Mouse (Mus musculus) spleen, adult 2 months (tissue): Measurements from ENCODE around the gene Rfx4. TPM values are rescaled to one million over a fixed set of nuclear protein-coding genes. Genes with fewer than 3 reads are reported as not detected.

Source experiments
- DNase-seq, 2 experiments: peaks; one replicate each; pipeline versions ENCODE4 v3.0.0 to v3.0.0-alpha.2; 2012 to 2021; ENCODE audit warnings: low spot score in 2 of 2, low read depth in 1 of 2
- H3K27ac ChIP-seq: fragments of 200-500 bp; 2 replicates; pipeline ENCODE4 v1.5.1; 2012; ENCODE audit warnings: low read length, inconsistent platforms; ENCODE audit not compliant: insufficient read depth
- H3K27me3 ChIP-seq: fragments of 200-500 bp; 2 replicates; pipeline ENCODE4 v1.6.1; 2012; ENCODE audit warnings: mild to moderate bottlenecking, moderate library complexity, low read length, inconsistent platforms; ENCODE audit not compliant: control insufficient read depth, insufficient read depth
- H3K36me3 ChIP-seq: fragments of 200-500 bp; 2 replicates; pipeline ENCODE4 v1.6.1; 2012; ENCODE audit warnings: mild to moderate bottlenecking, low read length, inconsistent platforms; ENCODE audit not compliant: control insufficient read depth, insufficient read depth
- H3K4me1 ChIP-seq: fragments of 200-500 bp; 2 replicates; pipeline ENCODE4 v1.6.1; 2011; ENCODE audit warnings: inconsistent platforms; ENCODE audit not compliant: control insufficient read depth, insufficient read depth, insufficient read length
- H3K4me3 ChIP-seq: fragments of 200-500 bp; 2 replicates; pipeline ENCODE4 v1.5.1; 2011; ENCODE audit warnings: mild to moderate bottlenecking, inconsistent platforms; ENCODE audit not compliant: insufficient read depth, insufficient read length; ENCODE audit errors: extremely low read depth
- CTCF ChIP-seq: fragments of 200-500 bp; IDR thresholded peaks from 2 replicates; pipeline ENCODE4 v1.5.1; 2011; ENCODE audit warnings: mild to moderate bottlenecking, inconsistent platforms; ENCODE audit not compliant: insufficient read depth, insufficient read length, insufficient replicate concordance; ENCODE audit errors: extremely low read depth
- POLR2A ChIP-seq: fragments of 200-500 bp; IDR thresholded peaks from 2 replicates; pipeline ENCODE4 v1.6.1; 2011; ENCODE audit warnings: low read depth, low read length, inconsistent platforms
- whole genome bisulfite sequencing: fragments of 180-500 bp; shearing (Covaris S2); methylation state at CpG from one replicate; pipeline ENCODE4 v1.1.7; 2018; 5-methylcytosine and 5-hydroxymethylcytosine counted together
- polyA plus RNA-seq: library from polyadenylated mRNA; depleted of rRNA; stranded (reverse); fragments of >200 nt; gene quantifications from 2 replicates; pipeline ENCODE4 v1.2.3, GENCODE M21; 2012

The Rfx4 gene
- polyA plus RNA-seq, 1 experiment: not detected

- Histone ChIP-seq H3K27me3 (0 out of 2 replicates have a peak, but pooled peaks cover 1% of the 10 kb centered on the region), H3K4me1 (peaks cover 15% of the 10 kb centered on the region; the same call in 1 of the 2 replicates), H3K27ac (no peak overlapping the region), H3K36me3 (no peaks in the 10 kb centered on the region), H3K4me3 (no peak overlapping the region)
- WGBS: 28% methylated on average over 3 of the region's 3 CpGs
- TF ChIP-seq CTCF: no peak
- no peak for TF ChIP-seq POLR2A
- no peak for DNase-seq
These were observed 64.4 kb downstream of the Rfx4 start for GRCm38 (mm10) chr10:84820230-84820629.

DNA sequence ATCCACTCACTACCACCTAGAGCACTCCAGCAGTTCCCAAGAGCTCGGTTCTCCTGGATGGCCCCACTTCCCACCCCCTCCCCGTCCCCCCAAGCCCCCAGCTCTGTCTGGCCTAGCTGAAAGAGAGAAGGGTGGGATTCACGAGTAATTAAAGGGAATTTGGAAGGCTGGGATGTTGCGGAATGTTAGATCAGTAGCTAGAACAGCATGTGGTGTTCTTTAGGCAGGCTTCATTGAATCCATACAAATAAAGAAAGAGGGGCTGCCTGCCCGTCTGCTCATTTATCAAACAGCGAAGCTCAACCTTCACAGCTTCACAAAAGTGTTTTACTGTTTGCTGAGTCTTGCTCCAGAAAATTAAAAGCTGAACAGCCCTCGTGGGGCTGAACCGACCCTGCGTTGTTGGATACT, 66.9 kb downstream of the Rfx4 start:
- Histone ChIP-seq H3K27me3 (0 out of 2 replicates have a peak, but pooled peaks cover 1% of the 10 kb centered on the region), H3K4me1 (peaks cover 2% of the 10 kb centered on the region; the same call in 1 of the 2 replicates), H3K36me3 (no peaks in the 10 kb centered on the region), H3K27ac (no peak overlapping the region), H3K4me3 (no peak overlapping the region)
- TF ChIP-seq CTCF: no peak
- TF ChIP-seq POLR2A: no peak
- DNase-seq: no peak
- 88% methylated on average over 9 of the region's 9 CpGs for WGBS

GRCm38 (mm10) chr10:84823621-84824020, 67.8 kb downstream of the Rfx4 start:
- Histone ChIP-seq H3K27me3 (0 out of 2 replicates have a peak, but pooled peaks cover 1% of the 10 kb centered on the region), H3K36me3 (no peaks in the 10 kb centered on the region), H3K4me1 (peaks cover 2% of the 10 kb centered on the region; the same call in 1 of the 2 replicates), H3K4me3 (no peak overlapping the region), H3K27ac (no peak overlapping the region)
- TF ChIP-seq POLR2A (no peak), CTCF (no peak)
- WGBS: 20% methylated on average over 4 of the region's 4 CpGs
- no peak for DNase-seq

DNA sequence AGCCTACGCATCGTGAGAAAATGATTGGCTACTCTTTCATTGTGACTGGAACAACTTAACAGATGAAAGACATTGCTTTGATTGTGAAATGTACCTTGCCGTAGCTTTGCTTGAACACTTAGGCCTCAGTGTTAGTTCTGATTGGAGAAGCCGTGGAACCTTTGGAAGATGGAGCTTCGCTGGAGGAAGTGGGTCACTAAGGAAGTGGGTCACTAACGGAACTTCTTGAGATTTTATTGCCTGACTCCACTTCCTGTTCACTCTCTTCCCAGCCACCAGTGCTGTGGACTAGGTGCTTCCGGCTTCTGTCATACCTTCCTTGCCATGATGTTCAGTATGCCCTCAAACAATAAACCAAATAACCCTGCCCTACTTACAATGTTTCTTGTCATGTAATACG, 73.1 kb downstream of the Rfx4 start:
- TF ChIP-seq POLR2A: no peak
- no peak for TF ChIP-seq CTCF

GRCm38 (mm10) chr10:84835596-84835995, 79.7 kb downstream of the Rfx4 start:
- DNase-seq: no peak
- no peak overlapping the region for H3K4me3 ChIP-seq
- no peaks in the 10 kb centered on the region for H3K27me3 ChIP-seq
- WGBS: 57% methylated on average over 6 of the region's 6 CpGs
- no peaks in the 10 kb centered on the region for H3K36me3 ChIP-seq
- H3K27ac ChIP-seq: no peak overlapping the region
- no peak for TF ChIP-seq CTCF
- TF ChIP-seq POLR2A: no peak
- H3K4me1 ChIP-seq: no peaks in the 10 kb centered on the region

More for the DNA sequence above, 73.1 kb downstream of the Rfx4 start:
- H3K36me3 ChIP-seq: no peaks in the 10 kb centered on the region
- H3K27ac ChIP-seq: no peak overlapping the region
- no peak for DNase-seq
- peaks cover 3% of the 10 kb centered on the region; the same call in 1 of the 2 replicates for H3K4me1 ChIP-seq
- WGBS: 36% methylated on average over 8 of the region's 8 CpGs
- no peak overlapping the region for H3K4me3 ChIP-seq
- no peaks in the 10 kb centered on the region for H3K27me3 ChIP-seq

DNA sequence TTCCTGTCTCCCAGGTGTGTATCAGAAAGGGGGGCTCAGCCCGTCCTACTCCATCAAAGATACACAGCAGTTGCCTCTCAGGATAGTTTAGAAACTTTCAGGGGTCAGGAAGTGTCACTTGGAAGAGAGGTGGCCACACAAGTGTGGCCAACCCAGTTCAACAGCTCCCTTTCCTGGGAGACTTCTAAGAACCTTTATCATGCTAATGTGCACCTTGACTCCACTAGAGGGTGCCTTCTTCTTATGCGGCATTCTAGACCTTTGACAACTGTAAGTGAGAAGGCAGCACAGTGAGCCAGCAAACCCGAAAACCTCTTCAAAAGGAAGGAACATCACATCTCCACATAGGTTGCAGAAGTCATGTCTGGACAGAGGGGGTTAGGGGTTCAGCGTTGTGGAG, 80.2 kb downstream of the Rfx4 start:
- 5% methylated on average over 4 of the region's 4 CpGs for WGBS
- TF ChIP-seq CTCF (peak; percentile 12; the same call in 1 of the 2 replicates), POLR2A (no peak)
- H3K27me3 ChIP-seq: no peaks in the 10 kb centered on the region

DNA sequence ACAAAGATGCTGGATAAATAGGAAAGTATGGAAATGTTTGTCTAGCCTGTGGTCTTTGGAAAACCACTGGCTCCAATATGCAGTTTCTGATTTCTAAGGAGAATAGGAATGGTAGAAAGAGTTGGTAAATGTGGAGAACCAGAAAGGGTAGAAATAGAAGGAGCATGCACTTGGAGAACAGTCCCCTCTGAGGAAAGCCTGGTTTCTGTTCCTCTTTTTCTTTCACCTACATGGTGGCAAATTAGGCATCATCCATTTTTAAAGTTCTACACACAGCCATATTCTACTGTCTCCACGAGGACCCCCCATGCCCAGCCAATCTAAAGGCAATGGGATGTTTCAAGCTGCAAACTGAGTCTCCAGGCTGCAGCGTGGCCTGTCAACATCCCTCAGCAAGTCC, 81.5 kb downstream of the Rfx4 start:
- H3K4me3 ChIP-seq: no peak overlapping the region
- 51% methylated on average over 2 of the region's 2 CpGs for WGBS
- H3K36me3 ChIP-seq: no peaks in the 10 kb centered on the region
- DNase-seq: no peak
- no peak overlapping the region for H3K27ac ChIP-seq
- no peaks in the 10 kb centered on the region for H3K4me1 ChIP-seq
- H3K27me3 ChIP-seq: no peaks in the 10 kb centered on the region
- TF ChIP-seq CTCF (no peak), POLR2A (no peak)

More for the DNA sequence above, 80.2 kb downstream of the Rfx4 start:
- H3K36me3 ChIP-seq: no peaks in the 10 kb centered on the region
- no peak overlapping the region for H3K27ac ChIP-seq
- H3K4me1 ChIP-seq: no peaks in the 10 kb centered on the region
- peak in 1 of 2 experiments; percentile 23 for DNase-seq
- no peak overlapping the region for H3K4me3 ChIP-seq
